Mouse (Mus musculus) bone marrow, adult 2 months (tissue): ENCODE measurements around the gene Pin1. TPM values are rescaled to one million over a fixed set of nuclear protein-coding genes. Genes with fewer than 3 reads are reported as not detected.

Source experiments
- H3K27ac ChIP-seq: fragments of 200-500 bp; 2 replicates; pipeline ENCODE4 v1.5.1; 2012; ENCODE audit warnings: low read depth, mild to moderate bottlenecking, control low read depth, inconsistent platforms, low read length; ENCODE audit not compliant: control insufficient read depth, poor library complexity, insufficient read depth
- H3K4me1 ChIP-seq: fragments of 200-500 bp; 2 replicates; pipeline ENCODE4 v1.6.1; 2011; ENCODE audit warnings: low read length; ENCODE audit not compliant: control insufficient read depth, insufficient read depth
- H3K4me3 ChIP-seq: fragments of 200-500 bp; replicated peaks from 2 replicates; pipeline ENCODE3; 2011; ENCODE audit warnings: mild to moderate bottlenecking, low read depth, low read length, control low read depth; ENCODE audit not compliant: control insufficient read depth
- CTCF ChIP-seq: fragments of 200-500 bp; IDR thresholded peaks from 2 replicates; pipeline ENCODE4 v1.5.1; 2011; ENCODE audit warnings: low read length, control low read depth; ENCODE audit not compliant: control insufficient read depth, insufficient read depth
- POLR2A ChIP-seq: fragments of 200-500 bp; IDR thresholded peaks from 2 replicates; pipeline ENCODE4 v1.6.1; 2011; ENCODE audit warnings: low read depth, mild to moderate bottlenecking, control low read depth, low read length, borderline replicate concordance; ENCODE audit not compliant: control insufficient read depth
- WGBS: fragments of 180-500 bp; shearing (Covaris S2); methylation state at CpG from one replicate; pipeline ENCODE4 v1.1.7; 2018; 5-methylcytosine and 5-hydroxymethylcytosine counted together
- polyA plus RNA-seq: library from polyadenylated mRNA; stranded (reverse); fragments of >200 nt; gene quantifications from 2 replicates; pipeline ENCODE4 v1.2.4, GENCODE M21; 2011; ENCODE audit warnings: low replicate concordance; ENCODE audit not compliant: missing spikeins, insufficient read depth, insufficient read length

The Pin1 gene
- polyA plus RNA-seq, 1 experiment, result 8.3 TPM

DNA sequence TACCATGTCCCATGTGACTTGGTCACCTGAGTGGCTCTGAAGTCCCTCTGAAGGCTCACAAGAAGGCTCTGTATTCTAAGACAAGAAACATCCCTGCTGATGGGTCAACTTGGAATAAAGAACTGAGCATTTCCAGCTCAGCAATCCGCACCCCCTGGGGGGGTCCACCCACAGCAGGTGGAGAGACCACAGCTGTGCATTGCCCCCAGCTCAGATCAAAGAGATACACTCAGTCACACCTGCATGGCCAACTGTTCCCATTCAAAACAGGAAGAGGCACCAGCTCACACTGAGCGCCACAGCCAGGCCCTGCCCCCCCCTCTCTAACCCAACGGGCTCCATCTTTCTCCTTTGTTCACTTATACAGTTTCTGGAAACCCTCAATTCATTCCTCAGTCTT lies 15.6 kb upstream of the Pin1 start:
- Histone ChIP-seq H3K27ac (peak overlapping the region; percentile 86), H3K4me1 (peaks cover 6% of the 10 kb centered on the region), H3K4me3 (no peak overlapping the region)
- TF ChIP-seq CTCF (no peak), POLR2A (no peak)
- WGBS, result 52% methylated on average over 3 of the region's 3 CpGs

DNA sequence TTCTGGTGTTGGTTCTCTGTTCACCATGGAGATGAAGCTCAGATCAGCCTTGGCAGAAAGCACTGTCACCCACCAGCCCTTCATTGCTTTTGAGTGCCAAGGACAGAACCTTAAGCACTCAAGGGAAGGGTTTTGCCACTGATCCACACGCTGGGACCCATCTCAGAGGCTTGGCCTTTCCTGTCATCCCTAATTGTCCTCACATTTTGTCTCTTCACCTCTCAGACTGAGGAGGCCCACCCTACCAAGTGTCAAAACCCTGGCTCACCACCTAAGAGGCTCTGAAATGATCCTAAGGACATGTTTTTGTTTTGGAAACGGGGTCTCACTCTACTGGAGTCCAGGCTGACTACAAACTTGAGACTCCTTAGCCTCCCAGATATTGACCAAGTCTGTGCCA lies 15.1 kb upstream of the Pin1 start:
- Histone ChIP-seq H3K27ac (peak overlapping the region; percentile 86), H3K4me3 (no peak overlapping the region), H3K4me1 (peaks cover 6% of the 10 kb centered on the region)
- 82% methylated on average over 2 of the region's 2 CpGs for WGBS
- TF ChIP-seq CTCF (no peak), POLR2A (no peak)

DNA sequence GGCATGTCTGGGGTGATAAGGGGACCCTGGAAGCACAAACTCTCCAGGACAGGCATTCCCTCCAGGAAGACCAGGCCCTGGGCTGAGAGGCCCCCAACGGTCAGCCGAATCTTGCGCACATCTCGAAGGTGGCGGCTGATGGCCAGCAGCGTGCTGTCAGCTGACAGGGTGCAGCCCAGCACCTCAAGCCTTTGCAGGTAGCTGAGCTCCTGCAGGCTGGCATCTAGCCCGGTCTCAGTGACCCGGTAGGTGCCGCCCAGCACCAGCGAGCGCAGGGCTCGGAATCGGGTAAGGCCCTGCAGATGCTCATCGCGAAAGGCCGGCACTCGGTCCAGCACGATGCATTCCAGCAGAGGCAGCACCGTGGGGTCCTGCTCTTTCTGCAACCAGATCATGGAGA lies 13.3 kb upstream of the Pin1 start:
- WGBS, result 93% methylated on average over 19 of the region's 19 CpGs

DNA sequence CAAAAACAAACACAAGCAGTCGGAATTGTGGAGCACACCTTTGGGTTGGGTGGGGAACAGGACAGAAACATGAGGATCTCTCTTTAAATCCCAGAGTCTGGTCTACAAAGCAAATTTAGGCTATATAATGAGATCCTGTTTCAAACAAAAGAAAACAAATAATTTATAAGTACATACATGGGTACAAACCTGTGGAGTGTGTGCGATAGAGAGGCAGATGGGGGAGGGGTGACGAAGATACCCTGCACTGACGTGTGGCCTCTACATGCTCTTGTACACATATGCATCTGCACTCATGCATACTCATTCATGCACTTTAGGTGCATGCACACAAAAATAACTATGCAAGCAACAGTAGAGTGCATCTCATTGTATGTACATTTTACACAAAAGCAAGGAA lies 12.4 kb upstream of the Pin1 start:
- H3K4me3 ChIP-seq, result no peak overlapping the region
- no peak for TF ChIP-seq POLR2A
- TF ChIP-seq CTCF, result no peak
- WGBS, result 87% methylated on average over 4 of the region's 4 CpGs
- H3K4me1 ChIP-seq, result peaks cover 5% of the 10 kb centered on the region
- H3K27ac ChIP-seq, result no peak overlapping the region

More for the DNA sequence above, 13.3 kb upstream of the Pin1 start:
- TF ChIP-seq CTCF, result no peak
- TF ChIP-seq POLR2A, result no peak
- peaks cover 6% of the 10 kb centered on the region for H3K4me1 ChIP-seq
- no peak overlapping the region for H3K4me3 ChIP-seq
- H3K27ac ChIP-seq, result no peak overlapping the region

DNA sequence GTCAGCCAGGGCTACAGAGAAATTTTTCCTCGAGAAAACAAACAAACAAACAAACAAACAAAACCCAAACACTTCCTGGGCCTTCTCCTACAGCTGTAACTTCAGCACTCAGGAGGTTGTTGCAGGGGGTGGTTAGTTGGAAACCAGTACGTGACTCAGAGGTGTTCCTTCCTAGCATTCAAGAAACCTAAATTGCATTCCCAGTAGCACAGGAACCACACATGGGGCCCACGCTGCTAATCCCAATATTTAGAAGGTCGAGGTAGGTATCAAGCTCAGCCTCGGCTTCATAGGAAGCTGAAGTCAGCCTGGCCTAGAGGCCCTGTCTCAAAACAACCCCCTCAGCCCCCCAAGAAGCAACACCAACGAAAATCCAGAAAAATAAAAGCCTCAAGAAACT lies 10.4 kb upstream of the Pin1 start:
- Histone ChIP-seq H3K4me1 (peaks cover 3% of the 10 kb centered on the region), H3K4me3 (peak overlapping the region; percentile 38), H3K27ac (no peak overlapping the region)
- whole genome bisulfite sequencing, result 51% methylated on average over 6 of the region's 6 CpGs
- TF ChIP-seq CTCF (no peak), POLR2A (no peak)

DNA sequence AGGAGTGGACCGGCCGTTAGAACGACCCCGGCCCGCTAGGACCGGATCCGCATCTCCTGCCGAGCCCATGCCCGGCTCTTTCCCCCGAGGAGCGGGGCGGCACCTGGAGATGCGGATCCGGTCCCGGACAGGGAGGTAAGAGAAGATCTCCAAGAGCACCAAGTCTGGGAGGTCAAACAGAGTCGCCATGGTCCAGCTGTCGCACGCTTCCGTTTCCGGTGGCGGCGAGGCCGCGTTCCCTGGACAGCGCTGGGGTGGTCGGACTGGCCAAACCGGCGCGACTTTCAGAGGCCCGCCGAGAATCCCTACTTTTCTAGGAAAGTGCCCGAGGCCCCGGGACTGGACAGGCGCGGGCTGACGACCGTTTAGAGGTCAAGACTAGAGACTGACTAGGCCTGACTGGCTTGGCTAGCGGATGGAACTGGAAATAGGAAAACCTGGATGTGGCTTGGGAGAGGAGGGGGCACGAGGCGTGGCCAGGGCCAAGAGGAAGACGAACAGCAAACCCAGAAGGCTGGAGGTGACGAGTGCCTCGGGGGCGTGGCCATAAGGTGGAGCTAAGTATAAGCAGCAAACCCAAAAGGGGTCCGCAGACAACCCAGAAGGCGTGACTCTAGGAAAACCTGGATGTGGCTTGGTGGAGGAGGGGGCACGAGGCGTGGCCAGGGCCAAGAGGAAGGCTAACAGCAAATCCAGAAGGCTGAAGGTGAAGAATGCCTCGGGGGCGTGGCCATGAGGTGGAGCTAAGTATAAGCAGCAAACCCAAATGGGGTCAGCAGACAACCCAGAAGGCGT lies 9.6 kb upstream of the Pin1 start, which contains the start of gene Ubl5:
Gene Ubl5 (plus strand): TSS at position 778 of the 795 bp plus-strand sequence.
- 0 out of 2 replicates have a peak, but pooled peaks have one; percentile 42 for TF ChIP-seq POLR2A
- TF ChIP-seq CTCF, result no peak
- no peaks in the 10 kb centered on the region; the same call in none of the 2 replicates for H3K4me1 ChIP-seq
- 7% methylated on average over 51 of the region's 51 CpGs for WGBS

DNA sequence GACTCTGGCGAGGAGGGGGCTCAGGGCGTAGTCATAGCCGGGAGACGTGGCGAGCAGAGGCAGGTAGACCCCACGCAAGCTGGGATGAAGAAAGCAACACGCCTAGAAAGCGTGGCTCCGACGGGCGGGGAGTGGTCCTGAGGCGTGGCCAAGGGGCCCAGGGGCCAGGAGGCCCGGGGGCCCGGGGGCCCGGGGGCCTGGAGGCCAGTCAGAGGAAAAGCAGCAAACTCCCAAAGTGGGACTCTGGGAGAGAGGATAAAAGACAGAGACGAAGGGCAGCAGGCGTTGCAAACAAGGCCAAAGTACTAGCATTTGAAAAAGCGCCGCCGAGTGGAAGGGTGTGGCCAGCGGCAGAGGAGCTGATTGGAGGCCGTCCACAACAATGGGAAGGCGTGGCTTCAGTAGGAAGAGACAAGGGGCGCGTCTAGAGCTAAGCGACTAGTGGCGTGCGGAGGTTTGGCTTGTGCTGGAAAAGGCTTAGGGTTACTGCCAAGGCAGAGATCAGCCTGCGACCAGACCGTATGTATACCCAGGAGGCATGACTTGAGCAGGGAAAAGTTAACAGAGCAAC lies 8.9 kb upstream of the Pin1 start:
- TF ChIP-seq POLR2A (no peak; the same call in none of the 2 replicates), CTCF (peak; percentile 24; the same call in 1 of the 2 replicates)
- H3K27ac ChIP-seq, result peak overlapping the region; percentile 32
- 2% methylated on average over 30 of the region's 30 CpGs for WGBS
- H3K4me1 ChIP-seq, result no peaks in the 10 kb centered on the region; the same call in none of the 2 replicates
- peak overlapping the region; percentile 77 for H3K4me3 ChIP-seq

More for the DNA sequence above, 9.6 kb upstream of the Pin1 start, which contains the start of gene Ubl5:
- peak within 1 kb of the TSS; percentile 77 for H3K4me3 ChIP-seq
- H3K27ac ChIP-seq, result peak within 1 kb of the TSS; percentile 32

DNA sequence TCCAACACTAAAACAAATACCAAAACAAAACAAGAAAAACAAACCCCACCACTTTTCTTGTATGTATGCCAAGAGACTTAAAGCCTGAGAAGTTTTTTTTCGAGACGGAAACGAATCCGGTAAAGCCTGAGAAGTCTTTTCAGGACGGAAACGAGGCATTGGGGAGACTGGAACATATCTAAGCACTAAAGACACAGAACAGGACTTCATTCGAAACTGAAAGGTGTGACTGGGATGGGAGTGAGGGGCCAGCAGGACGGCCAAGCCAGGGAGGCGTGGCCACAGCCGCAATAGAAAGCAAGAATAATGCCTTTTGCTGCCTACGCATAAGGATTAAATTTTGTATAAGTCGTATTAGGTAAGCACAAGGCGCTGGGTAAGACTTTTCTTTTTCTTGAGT lies 8.1 kb upstream of the Pin1 start:
- whole genome bisulfite sequencing, result 2% methylated on average over 13 of the region's 13 CpGs
- H3K4me1 ChIP-seq, result no peaks in the 10 kb centered on the region; the same call in none of the 2 replicates

More for the DNA sequence above, 8.1 kb upstream of the Pin1 start:
- peak overlapping the region; percentile 77 for H3K4me3 ChIP-seq
- TF ChIP-seq CTCF (no peak), POLR2A (no peak; the same call in 1 of the 2 replicates)
- peak overlapping the region; percentile 4; the same call in 1 of the 2 replicates for H3K27ac ChIP-seq
